Mouse (Mus musculus) bone marrow macrophage, adult 2 months (primary cell): ENCODE data around the gene Gtf2h4.

Experiments
- CTCF ChIP-seq: IDR thresholded peaks from 2 replicates; pipeline ENCODE4 v1.5.1; 2012; ENCODE audit warnings: low read depth, mild to moderate bottlenecking, low read length, moderate library complexity
- POLR2A ChIP-seq: IDR thresholded peaks from 2 replicates; pipeline ENCODE4 v1.6.1; 2012; ENCODE audit warnings: mild to moderate bottlenecking, low read depth, low read length, borderline replicate concordance

DNA sequence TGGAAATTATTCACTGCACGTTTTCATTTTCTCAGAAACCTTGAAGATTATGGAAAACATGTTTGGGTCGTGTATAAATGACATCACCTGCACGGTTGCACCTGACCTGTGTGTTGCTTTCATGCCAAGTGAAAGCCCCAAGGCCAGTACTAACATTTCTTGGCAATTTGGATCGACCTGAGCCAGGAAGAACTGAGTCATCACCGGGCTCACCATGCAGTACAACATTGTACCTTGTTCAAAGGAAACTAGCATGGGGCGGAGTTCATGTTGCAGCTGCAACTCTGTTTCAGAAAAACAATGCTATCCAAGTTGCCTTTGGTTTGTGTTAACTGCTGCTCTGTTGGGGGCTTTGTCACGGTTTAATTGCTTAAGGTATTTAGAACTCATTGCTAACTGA lies 34.4 kb upstream of the Gtf2h4 start:
- TF ChIP-seq POLR2A, result no peak
- TF ChIP-seq CTCF, result no peak
